Mouse (Mus musculus): Measurements from ENCODE around the gene Usp5. TPM values are rescaled to one million over a fixed set of nuclear protein-coding genes. Genes with fewer than 3 reads are reported as not detected.

Usp5 gene
- 12.5 TPM for polyA plus RNA-seq (2014; fragmentation: Illumina TruSeq; extraction: RNeasy Lipid Tissue Mini Kit (QIAGEN cat#74804); ENCODE audit: low replicate concordance)

DNA sequence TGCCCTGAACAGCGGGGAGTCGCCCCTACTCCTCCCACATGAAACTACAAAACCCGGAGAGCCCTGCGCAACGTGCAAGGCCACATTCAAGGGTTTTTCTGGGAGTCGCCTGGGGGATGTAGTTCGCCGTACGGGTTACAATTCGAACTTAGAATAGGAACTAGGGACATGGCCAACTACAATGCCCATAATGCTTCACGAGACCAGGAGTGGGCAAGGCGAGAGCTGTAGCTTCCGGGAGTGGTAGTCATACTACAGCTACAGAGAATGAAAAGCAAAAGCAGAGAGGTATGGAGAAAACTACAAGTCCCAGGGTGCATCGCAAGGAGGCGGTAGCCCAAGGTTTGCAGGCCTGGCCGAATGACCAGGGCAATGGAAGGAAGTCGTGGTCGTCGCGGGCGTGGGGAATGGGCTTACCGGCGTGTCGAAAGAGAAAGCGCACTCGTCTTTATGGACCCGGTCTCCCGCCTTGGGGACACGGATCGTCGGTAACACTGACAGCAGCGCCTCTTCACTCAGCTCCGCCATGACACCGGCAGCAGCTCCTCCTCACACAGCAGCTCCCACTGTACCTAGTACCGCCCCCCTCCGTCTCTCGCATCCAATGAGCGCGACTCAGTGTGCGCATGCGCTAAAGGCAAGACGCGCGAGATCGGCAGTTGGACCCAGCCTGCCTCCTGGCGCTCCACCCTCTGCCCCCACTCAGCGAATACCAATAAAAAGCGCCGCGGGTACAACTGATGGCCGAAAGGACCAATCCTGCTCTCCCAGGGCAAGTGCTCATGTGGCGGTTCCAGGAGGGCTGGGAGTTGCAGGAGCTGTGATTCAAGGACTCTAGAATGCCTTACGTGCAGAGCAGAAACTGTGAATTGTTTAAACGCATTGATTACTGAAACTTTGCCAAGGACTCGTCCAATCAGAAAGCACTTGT lies at the start of gene Usp5, which contains the start of gene Cdca3:
Gene Usp5, minus strand, starts transcription at position 617 of the 931 bp plus-strand sequence.
Gene Cdca3, plus strand, starts transcription at position 680 of the 931 bp plus-strand sequence.

DNA sequence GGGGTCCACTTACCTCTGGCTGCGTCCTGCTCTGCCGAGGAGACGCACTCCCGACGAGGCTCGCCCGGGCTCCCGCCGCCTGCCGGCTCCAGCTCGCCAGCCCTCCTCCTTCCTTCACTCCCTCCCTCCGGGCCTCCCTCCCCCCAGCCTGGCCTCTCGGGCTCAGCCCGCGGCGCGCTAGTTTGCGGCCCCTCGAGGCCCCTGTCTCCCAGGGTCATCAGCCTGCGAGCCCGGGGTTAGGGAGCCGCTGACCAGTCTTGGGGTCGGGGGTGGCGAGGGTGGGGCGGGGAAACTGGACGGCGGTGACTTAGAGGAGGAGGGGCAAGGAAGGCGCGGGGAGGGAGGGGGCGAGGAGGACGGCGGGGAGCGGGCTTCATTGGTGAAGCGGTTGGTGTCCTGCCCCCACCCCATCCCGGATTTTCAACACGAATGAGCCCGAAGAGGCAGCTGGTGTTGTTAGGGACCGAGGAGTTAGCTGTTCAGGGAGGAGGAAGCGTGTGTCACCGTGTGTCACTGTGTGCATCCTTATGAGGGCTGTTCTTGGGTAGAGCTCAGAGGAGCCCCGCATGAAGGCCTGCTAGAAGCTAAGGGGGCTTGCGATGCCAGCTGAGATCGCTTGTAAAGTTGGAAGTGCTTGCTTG lies 34.5 kb upstream of the Usp5 start, which contains the start of gene Gpr162:
Gene Gpr162, minus strand, starts transcription at position 326 of the 641 bp plus-strand sequence.

DNA sequence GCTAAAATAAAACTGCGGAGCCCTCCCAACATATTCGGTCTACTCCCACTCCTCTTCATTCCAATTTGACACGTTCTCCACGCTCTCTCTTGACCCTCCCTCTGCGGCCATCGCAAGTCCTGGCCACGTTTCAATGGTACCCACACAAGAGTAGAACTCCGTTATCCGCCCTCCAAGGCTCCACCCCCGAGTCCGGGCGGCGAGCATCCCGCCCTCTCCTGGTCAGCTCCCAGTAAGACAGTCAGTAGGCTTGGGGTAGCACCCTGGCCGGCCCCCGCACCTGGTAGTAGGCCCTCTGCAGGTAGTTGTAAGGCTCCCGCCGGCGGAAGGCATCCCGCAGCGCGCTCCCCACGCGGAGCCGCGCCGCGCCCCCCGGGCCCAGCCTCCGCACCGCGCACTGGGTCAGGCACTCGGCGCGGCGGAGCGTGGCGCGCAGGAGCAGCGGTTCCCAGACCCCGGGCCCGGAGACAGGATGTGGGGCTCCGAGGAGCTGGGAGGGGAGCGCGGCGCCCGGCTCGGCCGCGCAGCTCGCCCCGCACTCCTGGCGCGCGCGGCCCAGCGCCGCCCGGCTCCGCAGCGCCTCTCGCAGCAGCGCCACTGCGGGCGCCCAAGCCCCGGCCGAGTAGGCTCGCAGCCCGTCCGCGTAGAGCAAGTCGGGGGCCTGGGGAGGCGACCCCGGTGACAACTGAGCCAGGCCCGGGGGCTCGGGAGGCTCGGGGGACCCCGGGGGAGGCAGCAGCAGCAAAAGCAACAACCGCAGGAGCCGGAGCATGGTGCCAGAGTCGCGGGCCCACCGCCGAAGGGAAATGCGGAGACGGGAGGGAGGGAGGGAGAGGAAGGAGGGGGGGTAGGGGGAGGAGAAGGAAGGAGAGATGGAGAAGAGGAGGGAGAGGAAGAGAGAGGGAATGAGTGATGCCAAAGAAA lies 27.9 kb upstream of the Usp5 start, which contains the start of gene P3h3:
Gene P3h3, minus strand, starts transcription at position 837 of the 924 bp plus-strand sequence.

DNA sequence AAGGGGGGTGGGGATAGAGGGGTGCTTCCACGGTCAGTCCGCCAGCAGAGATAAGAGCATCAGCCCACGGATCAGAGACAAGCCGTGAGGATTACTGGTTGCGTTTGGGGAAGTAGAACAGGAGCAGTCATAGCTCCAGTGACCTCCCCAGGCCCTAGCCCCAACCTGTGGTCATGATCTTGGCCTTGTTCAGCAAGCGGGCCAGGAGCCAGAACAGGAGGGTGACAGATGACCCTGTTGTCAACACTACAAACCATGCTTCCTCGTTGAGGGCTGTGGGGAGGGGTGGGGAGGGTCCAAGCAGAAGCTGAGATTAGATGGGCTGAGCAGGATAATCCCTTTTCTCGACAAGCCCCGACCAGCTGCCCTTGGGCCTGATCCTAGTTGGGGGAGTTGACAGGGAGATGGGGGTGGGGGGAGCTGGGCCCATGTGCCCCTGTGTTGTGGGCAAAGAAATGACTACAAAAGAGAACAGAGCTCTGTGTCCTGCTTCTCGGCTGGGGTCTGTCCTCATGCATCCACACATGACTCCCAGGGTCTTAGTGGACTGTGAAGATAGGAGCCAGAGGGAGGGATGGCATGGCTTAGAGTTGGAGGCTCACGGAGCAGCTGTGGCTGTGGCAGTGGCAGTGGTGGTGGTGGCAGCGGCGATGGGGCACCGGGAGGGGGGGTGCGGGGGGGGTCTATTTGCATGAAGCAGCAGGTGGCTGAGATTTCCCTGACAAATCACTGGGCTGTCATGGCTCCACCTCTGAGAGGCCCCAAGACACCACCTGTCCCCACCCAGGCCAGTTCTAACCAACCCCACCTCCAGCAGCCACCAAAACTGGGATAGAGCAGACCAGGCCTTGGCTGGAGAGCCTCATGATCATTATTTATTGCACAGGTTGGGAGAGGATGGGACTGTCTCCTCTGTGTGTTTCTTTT lies 11.2 kb upstream of the Usp5 start, which contains the start of gene Gnb3:
Gene Gnb3, minus strand, starts transcription at position 35 of the 927 bp plus-strand sequence.

DNA sequence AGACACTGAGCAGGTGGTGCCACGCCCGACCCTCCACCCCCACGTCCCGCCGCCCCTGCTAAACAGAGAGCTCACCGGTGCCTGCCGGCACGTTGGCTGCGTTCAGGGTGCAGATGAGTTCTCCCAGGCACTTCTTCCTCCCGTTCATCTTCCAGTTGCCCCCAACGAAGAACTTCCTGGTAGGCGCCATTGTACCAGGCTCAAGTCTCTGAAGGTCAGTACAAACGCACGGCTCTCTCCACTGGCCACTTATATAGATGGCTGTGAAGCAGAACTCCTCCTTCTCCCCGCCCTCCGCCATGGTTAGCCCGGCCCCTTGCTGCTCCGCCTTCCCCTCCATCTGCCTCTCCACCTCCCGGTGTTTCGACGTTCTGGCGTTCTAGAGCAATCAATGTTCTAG lies 15.4 kb downstream of the Usp5 start, which contains the start of gene Tpi1:
Gene Tpi1, minus strand, starts transcription at position 364 of the 400 bp plus-strand sequence.

DNA sequence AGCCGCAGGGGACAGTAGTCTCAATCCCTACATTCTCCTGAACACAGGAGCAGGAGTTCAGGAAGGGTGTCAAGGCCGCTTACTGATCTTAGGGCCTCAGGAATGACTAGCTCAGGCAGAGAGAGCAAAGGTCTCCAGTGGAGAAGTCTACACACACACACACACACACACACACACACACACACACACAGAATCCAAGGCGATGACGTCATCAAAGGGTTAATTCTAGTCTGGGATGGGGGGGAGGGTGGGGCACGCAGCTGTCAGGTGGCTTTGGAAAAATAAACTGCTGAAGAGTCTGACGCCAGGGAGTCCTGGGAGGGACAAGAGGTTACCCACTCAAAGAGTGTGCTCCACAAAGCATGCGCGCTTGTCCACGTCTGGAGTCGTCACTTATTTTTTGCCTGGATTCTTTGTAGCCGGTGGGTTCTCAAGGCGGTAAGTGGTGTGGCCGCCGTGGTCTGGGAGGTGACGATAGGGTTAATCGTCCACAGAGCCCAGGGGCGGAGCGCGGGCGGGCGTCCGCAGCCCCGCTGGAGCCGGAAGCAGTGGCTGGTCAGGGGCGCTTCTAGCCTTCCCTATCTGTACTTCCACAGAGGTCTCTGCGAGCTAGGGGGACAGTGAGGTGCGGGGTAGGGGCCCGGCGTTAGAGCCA lies 20.8 kb downstream of the Usp5 start, which contains the start of gene Spsb2:
Gene Spsb2, plus strand, starts transcription at position 304 of the 655 bp plus-strand sequence.

DNA sequence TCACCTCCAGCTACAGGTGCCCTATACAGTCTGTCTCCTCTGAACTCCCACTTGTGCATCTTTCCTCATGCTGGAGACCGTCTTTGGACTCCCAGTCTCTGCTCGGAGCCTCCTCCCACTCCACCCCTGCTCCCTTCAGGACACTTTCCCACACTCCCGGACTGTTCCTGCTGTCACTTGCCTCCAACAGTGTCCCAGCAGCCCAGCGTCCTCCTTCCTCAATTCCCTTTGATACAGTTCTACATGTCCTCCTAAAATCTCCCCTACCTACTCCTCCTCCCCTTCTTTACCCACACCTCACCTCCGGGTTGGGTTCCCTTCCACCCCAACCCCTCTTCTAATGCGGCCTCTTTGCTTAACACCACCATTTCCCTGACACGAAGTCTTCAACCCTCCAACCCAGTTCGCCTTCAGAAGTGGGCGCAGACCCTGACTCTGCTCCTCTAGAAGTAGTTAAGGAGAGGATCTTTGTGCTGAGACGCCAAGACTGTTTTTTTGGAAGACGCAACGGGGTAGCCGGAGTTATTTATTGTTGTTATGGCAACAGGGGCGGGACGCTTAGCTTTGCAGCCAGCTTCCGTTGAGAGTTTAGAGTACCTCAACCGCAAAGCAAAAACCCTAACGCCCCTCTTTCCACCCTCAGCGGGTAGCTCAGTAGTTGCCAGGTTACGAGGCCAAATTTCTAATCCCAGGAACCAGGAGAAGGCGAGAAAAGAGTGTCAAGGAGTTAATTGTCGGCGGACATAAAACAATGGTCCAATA lies 49.9 kb downstream of the Usp5 start, which contains the start of gene Lrrc23:
Gene Lrrc23, minus strand, starts transcription at position 506 of the 762 bp plus-strand sequence.

DNA sequence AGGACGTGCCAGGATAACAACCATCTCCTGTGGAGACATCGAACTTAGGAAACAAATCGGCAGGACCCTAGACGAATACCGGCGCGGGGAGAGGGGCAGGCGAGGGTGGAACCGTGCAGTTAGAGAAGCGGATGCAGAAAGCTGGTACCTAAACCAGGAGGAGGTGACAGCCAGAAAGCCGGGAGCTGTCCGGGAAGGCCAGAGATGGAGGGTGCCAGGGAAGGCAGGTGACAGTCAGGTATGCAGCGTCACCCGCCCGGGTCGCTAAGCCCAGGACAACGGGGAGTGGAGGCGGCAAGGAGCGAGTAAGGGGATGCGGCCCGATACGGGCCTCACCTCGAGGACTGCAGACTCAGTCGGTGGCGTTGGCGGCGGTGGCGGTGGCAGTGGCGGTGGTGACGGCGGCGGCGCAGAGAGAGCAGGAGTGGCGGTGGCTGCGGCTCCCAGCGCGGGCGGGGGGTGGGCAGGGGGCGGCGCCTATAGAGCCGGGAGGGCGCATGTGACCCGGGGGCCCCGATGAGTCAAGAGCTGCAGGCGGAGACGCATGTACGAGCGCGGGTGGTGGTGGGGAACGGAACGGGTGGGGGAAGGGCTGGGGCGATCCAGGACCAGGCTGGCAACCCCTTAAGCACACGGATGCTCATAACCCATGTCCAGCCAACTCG lies 60.1 kb downstream of the Usp5 start, which contains the start of gene Eno2:
Gene Eno2, minus strand, starts transcription at position 573 of the 665 bp plus-strand sequence.

Other genes starting within 250 kb of the Usp5 start
- 0.30 TPM for gene C1s2, start 193.4 kb downstream of the Usp5 start, polyA plus RNA-seq (2014; fragmentation: Illumina TruSeq; extraction: RNeasy Lipid Tissue Mini Kit (QIAGEN cat#74804); ENCODE audit: low replicate concordance)
- gene Lpcat3, start 166.5 kb downstream of the Usp5 start, polyA plus RNA-seq (2014; fragmentation: Illumina TruSeq; extraction: RNeasy Lipid Tissue Mini Kit (QIAGEN cat#74804); ENCODE audit: low replicate concordance): 128 TPM
- gene Emg1, start 117.3 kb downstream of the Usp5 start, polyA plus RNA-seq (2014; fragmentation: Illumina TruSeq; extraction: RNeasy Lipid Tissue Mini Kit (QIAGEN cat#74804); ENCODE audit: low replicate concordance): 8.9 TPM
- gene Phb2, start 117.1 kb downstream of the Usp5 start, polyA plus RNA-seq (2014; fragmentation: Illumina TruSeq; extraction: RNeasy Lipid Tissue Mini Kit (QIAGEN cat#74804); ENCODE audit: low replicate concordance): 27.4 TPM
- gene Ptpn6, start 90.8 kb downstream of the Usp5 start, polyA plus RNA-seq (2014; fragmentation: Illumina TruSeq; extraction: RNeasy Lipid Tissue Mini Kit (QIAGEN cat#74804); ENCODE audit: low replicate concordance): 0.89 TPM
- gene Grcc10, start 88.1 kb downstream of the Usp5 start, polyA plus RNA-seq (2014; fragmentation: Illumina TruSeq; extraction: RNeasy Lipid Tissue Mini Kit (QIAGEN cat#74804); ENCODE audit: low replicate concordance): 1.6 TPM
- gene Gm45234, start 73.5 kb downstream of the Usp5 start, polyA plus RNA-seq (2014; fragmentation: Illumina TruSeq; extraction: RNeasy Lipid Tissue Mini Kit (QIAGEN cat#74804); ENCODE audit: low replicate concordance): not detected
- gene Atn1, start 73.0 kb downstream of the Usp5 start, polyA plus RNA-seq (2014; fragmentation: Illumina TruSeq; extraction: RNeasy Lipid Tissue Mini Kit (QIAGEN cat#74804); ENCODE audit: low replicate concordance): 0.41 TPM
- gene Eno2, start 59.8 kb downstream of the Usp5 start, polyA plus RNA-seq (2014; fragmentation: Illumina TruSeq; extraction: RNeasy Lipid Tissue Mini Kit (QIAGEN cat#74804); ENCODE audit: low replicate concordance): 0.41 TPM
- gene Lrrc23, start 49.8 kb downstream of the Usp5 start, polyA plus RNA-seq (2014; fragmentation: Illumina TruSeq; extraction: RNeasy Lipid Tissue Mini Kit (QIAGEN cat#74804); ENCODE audit: low replicate concordance): not detected
- gene Spsb2, start 20.8 kb downstream of the Usp5 start, polyA plus RNA-seq (2014; fragmentation: Illumina TruSeq; extraction: RNeasy Lipid Tissue Mini Kit (QIAGEN cat#74804); ENCODE audit: low replicate concordance): not detected
- 27.8 TPM for gene Tpi1, start 15.2 kb downstream of the Usp5 start, polyA plus RNA-seq (2014; fragmentation: Illumina TruSeq; extraction: RNeasy Lipid Tissue Mini Kit (QIAGEN cat#74804); ENCODE audit: low replicate concordance)
- 6.3 TPM for gene Cdca3, start 63 bp upstream of the Usp5 start, polyA plus RNA-seq (2014; fragmentation: Illumina TruSeq; extraction: RNeasy Lipid Tissue Mini Kit (QIAGEN cat#74804); ENCODE audit: low replicate concordance)
- gene Gnb3, start 10.8 kb upstream of the Usp5 start, polyA plus RNA-seq (2014; fragmentation: Illumina TruSeq; extraction: RNeasy Lipid Tissue Mini Kit (QIAGEN cat#74804); ENCODE audit: low replicate concordance): not detected
- not detected for gene P3h3, start 28.3 kb upstream of the Usp5 start, polyA plus RNA-seq (2014; fragmentation: Illumina TruSeq; extraction: RNeasy Lipid Tissue Mini Kit (QIAGEN cat#74804); ENCODE audit: low replicate concordance)
- not detected for gene Gpr162, start 34.5 kb upstream of the Usp5 start, polyA plus RNA-seq (2014; fragmentation: Illumina TruSeq; extraction: RNeasy Lipid Tissue Mini Kit (QIAGEN cat#74804); ENCODE audit: low replicate concordance)
- gene Cd4, start 58.7 kb upstream of the Usp5 start, polyA plus RNA-seq (2014; fragmentation: Illumina TruSeq; extraction: RNeasy Lipid Tissue Mini Kit (QIAGEN cat#74804); ENCODE audit: low replicate concordance): 2.6 TPM
- not detected for gene Lag3, start 82.2 kb upstream of the Usp5 start, polyA plus RNA-seq (2014; fragmentation: Illumina TruSeq; extraction: RNeasy Lipid Tissue Mini Kit (QIAGEN cat#74804); ENCODE audit: low replicate concordance)
- 75.4 TPM for gene Ptms, start 90.6 kb upstream of the Usp5 start, polyA plus RNA-seq (2014; fragmentation: Illumina TruSeq; extraction: RNeasy Lipid Tissue Mini Kit (QIAGEN cat#74804); ENCODE audit: low replicate concordance)
- gene Mlf2, start 101.9 kb upstream of the Usp5 start, polyA plus RNA-seq (2014; fragmentation: Illumina TruSeq; extraction: RNeasy Lipid Tissue Mini Kit (QIAGEN cat#74804); ENCODE audit: low replicate concordance): 12.7 TPM
- 17.0 TPM for gene Cops7a, start 136.1 kb upstream of the Usp5 start, polyA plus RNA-seq (2014; fragmentation: Illumina TruSeq; extraction: RNeasy Lipid Tissue Mini Kit (QIAGEN cat#74804); ENCODE audit: low replicate concordance)
- 0.33 TPM for gene Pianp, start 167.2 kb upstream of the Usp5 start, polyA plus RNA-seq (2014; fragmentation: Illumina TruSeq; extraction: RNeasy Lipid Tissue Mini Kit (QIAGEN cat#74804); ENCODE audit: low replicate concordance)
- 12.7 TPM for gene Zfp384, start 179.7 kb upstream of the Usp5 start, polyA plus RNA-seq (2014; fragmentation: Illumina TruSeq; extraction: RNeasy Lipid Tissue Mini Kit (QIAGEN cat#74804); ENCODE audit: low replicate concordance)
- gene Ing4, start 210.3 kb upstream of the Usp5 start, polyA plus RNA-seq (2014; fragmentation: Illumina TruSeq; extraction: RNeasy Lipid Tissue Mini Kit (QIAGEN cat#74804); ENCODE audit: low replicate concordance): 18.8 TPM
- gene Acrbp, start 220.2 kb upstream of the Usp5 start, polyA plus RNA-seq (2014; fragmentation: Illumina TruSeq; extraction: RNeasy Lipid Tissue Mini Kit (QIAGEN cat#74804); ENCODE audit: low replicate concordance): 2.5 TPM
- gene Lpar5, start 238.4 kb upstream of the Usp5 start, polyA plus RNA-seq (2014; fragmentation: Illumina TruSeq; extraction: RNeasy Lipid Tissue Mini Kit (QIAGEN cat#74804); ENCODE audit: low replicate concordance): 1.6 TPM

Data from small intestine, adult 10 weeks (tissue).